Mouse (Mus musculus) MEL (cell line): ENCODE results near the gene Cep78.

Experiments
- CHD2 ChIP-seq: IDR thresholded peaks from 2 replicates; pipeline ENCODE4 v1.6.1; 2011; ENCODE audit warnings: low read length, improper control_type of control experiment
- CTCF ChIP-seq, 3 experiments: IDR thresholded peaks in 2 of 3; conservative IDR thresholded peaks in 1 of 3; 2 replicates each; pipeline ENCODE4 v1.5.1; 2011 to 2012; ENCODE audit warnings: low read length in 3 of 3, low read depth in 2 of 3, mild to moderate bottlenecking in 2 of 3, improper control_type of control experiment in 1 of 3, inconsistent platforms in 1 of 3, mixed read lengths in 1 of 3, moderate library complexity in 1 of 3; ENCODE audit not compliant: control insufficient read depth in 1 of 3, insufficient read depth in 1 of 3, poor library complexity in 1 of 3, severe bottlenecking in 1 of 3
- HCFC1 ChIP-seq: IDR thresholded peaks from 2 replicates; pipeline ENCODE4 v1.6.1; 2012; ENCODE audit warnings: low read depth, mild to moderate bottlenecking, inconsistent platforms, low read length, improper control_type of control experiment, moderate library complexity
- RAD21 ChIP-seq: IDR thresholded peaks from 2 replicates; pipeline ENCODE4 v1.6.1; 2011; ENCODE audit warnings: mild to moderate bottlenecking, low read depth, low read length, improper control_type of control experiment

GRCm38 (mm10) chr19:15946663-15947062 lies 38.1 kb downstream of the Cep78 start:
- TF ChIP-seq RAD21 (no peak), CHD2 (no peak), HCFC1 (no peak), CTCF (IDR thresholded peaks at IDR 0.05 in 2 of 3, conservative IDR thresholded peaks at IDR 0.05 in 1 of 3; ENCODE audit: control insufficient read depth in 1 of 3, insufficient read depth in 1 of 3, low read depth in 2 of 3, low read length in 3 of 3, poor library complexity in 1 of 3, severe bottlenecking in 1 of 3) (no peak)
